Mouse (Mus musculus) adrenal gland, adult (tissue): ENCODE data around the gene Lrrc75a.

Source experiments
- DNase-seq, 2 experiments: peaks; one replicate each; pipeline ENCODE4 v3.0.0; 2022 to 2023; ENCODE audit warnings: low spot score in 1 of 2; ENCODE audit not compliant: inconsistent age in 2 of 2

The Lrrc75a gene

GRCm38 (mm10) chr11:62601732-62602618 is 46.3 kb downstream of the Lrrc75a start:
- DNase-seq = peak in 1 of 2 experiments; percentile 60

GRCm38 (mm10) chr11:62598571-62598970 is 49.8 kb downstream of the Lrrc75a start:
- DNase-seq = no peak

DNA sequence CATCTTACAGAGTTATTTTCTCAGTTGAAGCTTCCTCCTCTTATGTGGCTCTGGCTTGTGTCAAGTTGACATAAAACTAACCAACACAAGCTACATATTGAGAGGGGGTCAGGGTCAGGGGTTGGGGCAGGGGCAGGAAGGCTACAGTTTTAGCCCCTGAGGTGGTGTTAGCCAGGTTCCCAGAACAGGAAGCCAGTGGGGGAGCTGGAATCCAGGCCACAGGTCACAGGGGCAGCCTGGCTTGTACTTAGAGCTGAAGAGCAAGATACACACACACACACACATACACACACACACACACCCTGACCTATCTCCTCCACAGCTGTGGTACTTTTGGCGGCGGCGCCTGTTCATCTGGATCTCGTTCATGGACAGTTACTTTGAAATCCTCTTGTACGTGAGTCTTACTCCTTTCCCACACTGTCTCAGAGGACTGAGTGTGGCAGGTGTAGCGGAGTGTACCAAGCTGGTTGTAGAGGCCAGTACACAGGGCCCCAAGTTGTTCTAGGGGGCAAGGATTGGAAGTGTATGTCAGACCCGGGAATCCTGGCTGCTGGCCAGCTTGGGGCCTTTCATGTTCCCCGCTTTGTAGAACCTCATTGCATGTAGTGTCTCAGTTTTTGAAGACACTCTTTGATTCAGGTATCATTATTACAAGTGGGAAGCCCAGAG is 56.3 kb downstream of the Lrrc75a start:
- DNase-seq = peak in 1 of 2 experiments; percentile 17

- no peak for DNase-seq
Measured at GRCm38 (mm10) chr11:62591026-62591425, 57.3 kb downstream of the Lrrc75a start.

DNA sequence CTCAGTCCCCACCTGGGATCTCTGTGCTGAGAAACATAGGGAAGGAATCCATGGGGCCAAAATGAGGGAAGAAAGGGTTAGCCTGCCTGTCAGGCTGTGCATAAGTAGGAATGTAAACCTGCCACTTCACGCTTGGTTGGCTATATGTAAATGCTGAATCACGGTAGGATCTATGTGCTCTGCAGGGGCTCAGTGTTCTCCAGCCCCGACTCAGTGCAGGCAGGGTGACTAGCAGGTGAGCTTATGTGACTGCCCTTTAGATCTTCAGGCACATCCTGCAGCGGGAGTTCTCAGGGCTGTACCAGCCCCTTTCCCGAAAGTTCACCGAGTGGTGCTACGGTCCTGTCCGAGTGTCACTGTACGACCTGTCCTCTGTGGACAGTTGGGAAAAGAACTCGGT is 58.9 kb downstream of the Lrrc75a start:
- no peak for DNase-seq

- DNase-seq = no peak
Measured at GRCm38 (mm10) chr11:62587034-62587433, 61.3 kb downstream of the Lrrc75a start.

GRCm38 (mm10) chr11:62584671-62585206 is 63.6 kb downstream of the Lrrc75a start:
- no peak for DNase-seq

DNA sequence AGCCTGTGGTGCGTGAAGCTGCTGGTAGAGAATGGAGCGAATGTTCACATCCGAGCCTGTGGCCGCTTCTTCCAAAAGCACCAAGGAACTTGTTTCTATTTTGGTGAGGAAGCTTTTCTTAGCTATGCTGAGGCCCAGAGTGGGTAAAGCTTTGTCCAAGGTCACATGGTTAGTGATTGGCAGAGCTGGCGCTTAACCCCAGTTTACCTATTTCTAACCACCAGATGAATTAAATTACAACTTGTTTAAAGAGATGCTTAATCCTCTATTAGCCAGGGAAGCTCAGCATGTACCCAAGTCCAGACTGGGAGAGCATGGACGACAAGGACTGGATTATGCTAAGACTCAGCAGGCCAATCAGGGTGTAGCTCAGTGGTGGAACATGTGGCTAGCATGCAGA is 65.3 kb downstream of the Lrrc75a start:
- peak in 1 of 2 experiments; percentile 50 for DNase-seq

DNA sequence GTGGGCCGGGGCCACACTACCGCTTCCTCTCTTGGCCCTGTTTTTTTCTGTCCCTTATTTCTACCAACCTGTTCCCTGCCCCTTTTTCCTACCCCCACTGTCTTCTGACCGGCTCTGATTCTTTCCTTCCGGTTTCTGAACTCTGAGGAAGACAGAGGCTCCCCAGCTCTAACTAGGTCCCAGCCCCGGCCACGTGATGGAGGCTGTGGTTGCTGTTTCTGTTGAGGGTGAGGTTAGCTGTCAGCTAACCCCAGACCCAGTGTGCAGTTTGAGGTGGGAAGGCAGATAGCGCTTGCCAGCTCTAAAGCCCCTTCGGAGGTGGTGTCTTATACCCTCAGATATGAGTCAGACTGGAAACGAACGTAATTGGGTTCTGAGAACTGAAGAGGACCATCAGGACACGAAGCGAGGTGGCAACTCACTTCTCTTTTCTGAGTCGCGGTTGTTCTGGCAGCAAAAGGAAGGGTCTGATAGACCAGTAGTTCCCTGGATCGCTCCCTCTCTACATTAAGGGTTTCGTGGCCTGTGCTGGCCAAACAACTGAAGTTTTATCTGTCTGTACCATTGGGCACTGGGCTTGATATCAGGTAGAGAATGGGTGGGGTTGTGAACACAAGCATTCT is 71.7 kb downstream of the Lrrc75a start:
- peak; percentile 28 to 63 for DNase-seq

- peak; percentile 44 to 78 for DNase-seq
Measured at GRCm38 (mm10) chr11:62575659-62576438, 72.5 kb downstream of the Lrrc75a start.

DNA sequence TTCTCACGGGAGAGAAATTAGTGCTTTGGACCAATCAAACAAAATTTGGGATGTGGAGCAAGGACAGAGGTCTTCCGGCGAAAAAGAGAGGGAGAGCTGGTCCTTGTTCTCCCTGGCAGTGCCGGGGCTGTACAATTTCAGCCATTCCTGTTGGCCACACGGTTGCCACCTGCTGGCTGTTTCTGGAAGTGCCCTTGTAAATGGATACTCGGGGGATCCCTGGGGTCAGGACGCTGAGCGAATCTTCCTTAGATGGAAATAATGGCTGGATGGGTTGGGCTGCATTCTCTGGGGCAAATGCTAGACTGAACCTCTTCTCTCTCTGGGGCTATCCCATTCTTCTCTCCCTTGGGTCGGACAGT is 73.0 kb downstream of the Lrrc75a start:
- peak; percentile 81 to 95 for DNase-seq

- DNase-seq = no peak
Measured at GRCm38 (mm10) chr11:62574703-62575085, 73.6 kb downstream of the Lrrc75a start.

GRCm38 (mm10) chr11:62573959-62574702 is 74.2 kb downstream of the Lrrc75a start, which contains the start of gene Trpv2:
Gene Trpv2 (plus strand): TSS chr11:62574486.
- no peak for DNase-seq

DNA sequence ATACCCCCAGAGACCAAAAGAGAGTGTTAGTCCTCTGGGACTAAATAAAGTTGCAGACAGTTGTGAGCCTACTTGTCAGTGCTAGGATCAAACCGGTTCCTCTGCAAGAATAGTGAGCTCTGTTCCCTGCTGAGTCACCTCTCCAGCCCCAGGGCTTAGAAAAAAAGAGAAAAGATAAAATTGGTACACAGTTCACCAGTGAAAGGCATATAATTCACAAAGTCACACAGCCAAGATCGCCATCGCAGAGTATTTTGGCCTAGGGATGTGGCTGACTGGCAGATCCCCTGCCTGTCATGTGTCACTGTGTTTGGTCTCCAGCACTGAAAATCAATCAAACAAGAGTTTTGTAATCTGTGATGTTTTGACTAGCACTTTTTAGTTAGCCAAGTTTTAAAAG is 80.0 kb downstream of the Lrrc75a start:
- peak; percentile 27 to 53 for DNase-seq

GRCm38 (mm10) chr11:62566211-62566610 is 82.1 kb downstream of the Lrrc75a start:
- DNase-seq = no peak

GRCm38 (mm10) chr11:62565747-62566146 is 82.6 kb downstream of the Lrrc75a start:
- DNase-seq = no peak

DNA sequence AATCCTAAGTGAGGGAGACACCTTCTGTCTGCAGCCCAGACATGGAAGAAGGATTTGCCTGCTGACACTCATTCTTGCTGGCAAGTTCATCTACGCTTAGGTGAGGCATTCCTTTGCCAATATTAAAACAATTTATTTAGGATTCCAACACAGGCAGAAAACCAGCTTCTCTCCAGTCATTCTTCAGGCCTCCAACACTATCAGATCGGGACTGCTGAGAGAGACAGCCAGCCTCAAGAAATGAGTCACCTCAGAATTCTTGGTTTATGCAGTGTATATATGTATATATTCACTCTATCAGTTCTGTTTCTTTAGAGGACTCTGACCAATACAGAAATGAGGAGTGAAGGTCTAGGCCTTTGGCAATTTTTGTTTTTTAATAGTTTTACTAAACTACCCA is 84.7 kb downstream of the Lrrc75a start:
- no peak for DNase-seq

DNA sequence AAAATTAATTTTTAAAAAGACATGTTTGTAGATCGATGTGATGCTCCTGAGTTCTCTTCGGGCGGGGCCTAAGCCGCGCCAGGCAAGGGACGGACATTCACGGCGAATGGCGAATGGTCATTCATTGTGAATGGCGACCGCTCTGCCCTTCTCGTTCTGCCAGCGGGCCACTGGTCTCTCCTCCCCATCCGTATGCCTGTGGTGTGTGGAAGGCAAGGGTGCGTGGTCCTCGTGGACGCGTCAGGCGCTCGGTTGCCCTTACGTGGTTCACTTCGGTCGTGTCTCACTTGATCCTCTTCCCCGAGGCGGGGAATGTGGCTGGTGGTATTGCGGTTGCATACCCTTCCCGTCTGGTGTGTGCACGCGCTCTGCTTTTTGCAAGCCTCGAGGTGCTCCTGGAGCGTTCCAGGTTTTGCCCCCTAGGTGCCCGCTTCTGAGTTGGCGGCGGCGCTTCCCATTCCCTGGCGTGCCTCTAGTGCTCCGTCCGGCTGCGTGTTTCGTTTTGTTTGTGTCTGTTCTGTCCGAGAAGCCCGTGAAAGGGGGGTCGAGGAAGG is 87.8 kb downstream of the Lrrc75a start:
- peak in 1 of 2 experiments; percentile 62 for DNase-seq

GRCm38 (mm10) chr11:62558961-62559646 is 89.2 kb downstream of the Lrrc75a start:
- DNase-seq = peak; percentile 86 to 89
